Mouse (Mus musculus): ENCODE results near the gene Tm4sf4.

The Tm4sf4 gene

DNA sequence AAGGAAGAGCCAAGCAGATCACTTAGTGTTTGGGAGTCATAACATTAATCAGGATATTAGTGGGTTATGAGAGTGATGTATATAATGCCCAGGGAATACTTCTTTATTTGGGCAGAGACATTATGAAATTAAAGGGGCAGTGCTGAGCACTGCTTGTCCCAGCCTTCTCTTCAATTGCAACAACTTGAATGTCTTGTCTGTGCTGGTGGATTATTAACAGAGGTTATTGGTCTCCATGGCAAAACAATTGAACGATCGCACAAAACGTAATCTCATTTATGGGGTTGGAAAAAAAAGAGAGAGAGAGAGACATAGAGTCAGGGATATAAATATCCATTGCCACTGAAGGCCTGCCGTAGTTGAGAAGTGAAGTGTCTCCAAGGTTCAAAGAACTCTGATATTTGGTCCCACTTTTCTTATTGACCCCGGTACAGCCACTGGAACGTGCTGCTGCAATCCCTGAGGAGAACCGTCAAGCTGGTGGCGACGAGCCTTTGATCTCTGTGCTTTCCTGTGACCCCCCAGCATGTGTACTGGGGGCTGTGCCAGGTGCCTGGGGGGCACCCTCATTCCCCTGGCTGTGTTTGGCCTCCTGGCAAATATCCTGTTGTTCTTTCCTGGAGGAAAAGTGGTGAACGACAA, at the start of gene Tm4sf4:
TSS of gene Tm4sf4 (plus strand) at position 226 of the 642 bp plus-strand sequence.
- no peak for DNase-seq

GRCm38 (mm10) chr3:57386423-57386822, 38.7 kb upstream of the Tm4sf4 start:
- no peak for DNase-seq

DNA sequence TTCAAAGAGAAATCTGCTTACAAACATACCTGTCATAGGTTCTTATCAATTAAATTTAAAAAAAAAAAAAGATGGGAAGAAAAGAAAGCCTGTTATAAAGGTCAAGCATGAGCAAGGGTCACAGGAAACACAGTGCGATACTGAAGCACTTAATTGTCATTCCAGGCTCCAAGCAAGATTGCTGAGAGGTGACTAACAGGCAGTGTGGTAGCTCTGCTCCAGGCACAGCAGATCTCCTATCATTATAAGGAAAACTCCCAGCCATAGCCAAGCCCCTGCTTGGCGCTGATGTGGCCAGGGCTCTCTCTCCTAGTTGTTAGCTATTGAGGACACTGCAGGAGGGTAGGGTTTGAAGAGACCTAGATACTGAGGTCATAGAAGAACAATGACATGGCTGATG, 38.2 kb upstream of the Tm4sf4 start:
- DNase-seq = no peak

DNA sequence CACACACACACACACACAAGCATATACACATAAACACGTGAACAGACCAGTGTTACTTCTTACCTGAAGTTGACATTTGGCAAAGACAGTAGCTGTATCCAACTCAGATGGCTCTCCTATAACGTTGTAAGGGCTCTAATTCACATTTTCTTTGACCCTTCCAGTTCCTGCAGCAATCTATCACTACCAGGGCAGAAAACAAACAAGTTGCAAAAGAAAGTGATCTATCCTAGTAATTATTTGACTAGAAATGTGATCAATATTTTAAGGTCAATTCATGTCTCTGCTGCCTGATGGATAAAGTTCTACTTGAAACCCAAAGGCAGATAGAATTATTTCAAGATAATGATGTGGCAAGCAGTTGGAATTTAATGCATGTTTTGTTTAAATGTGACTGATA, 37.5 kb upstream of the Tm4sf4 start:
- DNase-seq = no peak

GRCm38 (mm10) chr3:57411535-57411934, 13.6 kb upstream of the Tm4sf4 start:
- no peak for DNase-seq

DNA sequence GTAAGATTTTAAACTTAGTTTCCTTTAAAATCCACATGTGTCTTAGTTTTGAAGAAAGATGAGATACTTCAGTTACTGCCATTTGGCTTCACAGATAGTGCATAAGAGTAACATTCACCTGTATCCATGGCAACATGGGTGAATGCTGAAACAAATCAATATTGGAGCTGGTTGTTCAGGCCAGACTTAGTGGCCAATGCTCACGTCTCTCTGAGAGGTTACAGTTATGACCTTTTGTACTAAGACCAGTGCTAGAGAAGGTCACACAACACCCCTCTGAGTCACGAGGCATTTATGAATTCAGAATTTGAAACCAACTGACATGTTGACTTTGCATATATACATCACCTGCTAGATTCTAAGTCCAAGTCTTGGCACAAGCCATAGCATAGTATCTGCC, 4.9 kb upstream of the Tm4sf4 start:
- no peak for DNase-seq

- DNase-seq = no peak
Measured at GRCm38 (mm10) chr3:57420660-57421059, 4.5 kb upstream of the Tm4sf4 start.

- no peak for DNase-seq
Measured at GRCm38 (mm10) chr3:57426351-57426750, 1.2 kb downstream of the Tm4sf4 start.

GRCm38 (mm10) chr3:57428682-57429464, 3.8 kb downstream of the Tm4sf4 start:
- peak; percentile 25 for DNase-seq

DNA sequence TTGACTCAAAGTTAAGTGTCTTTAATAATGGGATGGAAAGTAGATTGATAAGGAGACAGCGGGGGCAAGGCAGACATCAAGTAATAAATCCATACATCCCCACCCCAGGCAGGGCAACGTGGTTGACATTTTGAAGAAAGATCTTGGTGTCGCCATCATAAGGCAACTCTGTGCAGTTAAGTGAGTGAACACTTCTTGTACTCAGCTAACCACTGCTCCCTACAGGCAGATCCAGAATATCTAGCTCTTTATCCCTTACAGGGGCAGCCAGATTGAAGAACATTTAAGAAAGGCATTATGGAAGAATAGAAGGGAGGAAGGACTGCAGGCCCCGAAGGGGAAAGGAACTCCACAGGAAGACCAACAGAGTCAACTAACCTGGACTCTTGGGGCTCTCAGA, 4.4 kb downstream of the Tm4sf4 start:
- DNase-seq = peak; percentile 71

GRCm38 (mm10) chr3:57431706-57432105, 6.6 kb downstream of the Tm4sf4 start:
- peak; percentile 21 for DNase-seq

DNA sequence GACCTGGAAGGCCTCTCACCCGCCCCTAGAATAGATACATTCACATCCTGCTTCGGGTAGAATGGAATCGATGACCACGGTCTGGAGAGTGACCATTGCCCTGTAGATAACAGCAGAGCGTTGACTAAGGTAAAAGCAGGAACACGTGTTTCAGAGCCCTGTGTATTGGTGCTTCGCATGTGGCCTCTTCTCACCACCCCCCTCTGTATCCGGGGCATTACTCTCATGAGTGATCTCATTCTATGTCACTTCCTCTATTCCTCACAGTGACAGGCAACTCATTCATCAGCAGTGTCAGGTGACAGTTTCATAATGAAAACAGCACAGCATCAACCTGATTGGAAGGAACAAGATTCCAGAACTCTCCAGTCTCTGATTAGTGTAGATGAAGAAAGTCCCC, 10.2 kb downstream of the Tm4sf4 start:
- no peak for DNase-seq

- DNase-seq = no peak
Measured at GRCm38 (mm10) chr3:57440956-57441355, 15.8 kb downstream of the Tm4sf4 start.

DNA sequence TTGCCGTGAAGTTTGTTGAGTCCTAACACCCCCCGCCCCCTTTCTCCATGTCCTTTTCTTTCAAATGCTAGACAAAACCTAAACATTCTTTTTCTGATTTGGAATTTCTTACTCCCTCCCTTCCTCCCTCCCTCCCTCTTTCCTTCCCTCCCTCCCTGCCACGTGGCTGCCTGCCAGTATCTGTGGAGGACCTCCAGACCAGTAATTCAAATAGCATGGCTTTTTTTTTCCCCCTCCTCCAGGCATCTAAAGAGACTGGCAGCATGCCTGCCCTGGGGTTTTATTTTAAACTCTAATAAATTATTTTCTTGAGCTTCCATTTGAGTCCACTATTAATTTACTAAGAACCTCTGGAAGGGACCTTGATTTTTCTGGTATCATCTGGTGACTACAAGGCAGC, 20.6 kb downstream of the Tm4sf4 start:
- peak; percentile 34 for DNase-seq

- no peak for DNase-seq
Measured at GRCm38 (mm10) chr3:57447889-57448288, 22.8 kb downstream of the Tm4sf4 start.

GRCm38 (mm10) chr3:57448445-57448844, 23.3 kb downstream of the Tm4sf4 start:
- peak; percentile 90 for DNase-seq

GRCm38 (mm10) chr3:57458652-57459051, 33.5 kb downstream of the Tm4sf4 start:
- no peak for DNase-seq

DNA sequence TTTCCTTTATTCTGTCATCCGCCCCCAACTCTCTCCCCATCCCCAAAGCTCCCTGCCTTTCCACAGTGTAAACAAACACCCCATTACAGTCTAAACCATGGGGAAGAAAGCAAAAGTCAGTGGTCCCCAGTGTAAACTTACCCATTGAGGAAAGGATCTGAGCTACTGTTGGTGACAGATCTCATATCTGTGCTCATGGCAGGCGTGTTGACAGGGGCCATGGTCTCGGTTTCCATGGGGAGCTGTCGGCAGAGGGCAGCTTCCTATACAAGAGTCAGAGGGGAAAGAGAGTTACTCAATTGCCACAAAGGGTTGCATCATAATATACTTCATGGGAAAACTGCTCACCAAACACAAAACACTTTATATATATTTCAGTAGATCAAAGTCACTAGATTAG, 38.2 kb downstream of the Tm4sf4 start:
- DNase-seq = no peak

GRCm38 (mm10) chr3:57466289-57466688, 41.2 kb downstream of the Tm4sf4 start:
- DNase-seq = peak; percentile 53

DNA sequence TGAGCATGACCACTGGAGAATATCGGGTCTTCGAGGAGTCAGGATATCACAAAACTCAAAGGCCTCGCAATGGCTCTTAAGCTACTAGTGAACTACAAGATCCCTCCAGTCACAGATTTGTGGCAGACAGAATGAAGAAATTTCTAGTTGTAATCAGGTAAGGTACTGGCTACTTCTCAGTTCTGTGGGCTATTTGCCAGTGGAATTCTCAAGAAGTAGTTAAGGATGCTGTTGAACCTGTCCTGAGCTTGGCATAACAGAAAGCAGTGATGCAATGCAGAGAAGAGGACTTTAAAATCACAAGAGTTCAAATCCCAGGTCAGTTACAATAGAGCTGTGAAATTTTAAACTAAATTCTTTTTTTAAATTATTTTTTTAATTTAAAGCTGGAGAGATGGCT, 44.2 kb downstream of the Tm4sf4 start:
- peak; percentile 79 for DNase-seq

DNA sequence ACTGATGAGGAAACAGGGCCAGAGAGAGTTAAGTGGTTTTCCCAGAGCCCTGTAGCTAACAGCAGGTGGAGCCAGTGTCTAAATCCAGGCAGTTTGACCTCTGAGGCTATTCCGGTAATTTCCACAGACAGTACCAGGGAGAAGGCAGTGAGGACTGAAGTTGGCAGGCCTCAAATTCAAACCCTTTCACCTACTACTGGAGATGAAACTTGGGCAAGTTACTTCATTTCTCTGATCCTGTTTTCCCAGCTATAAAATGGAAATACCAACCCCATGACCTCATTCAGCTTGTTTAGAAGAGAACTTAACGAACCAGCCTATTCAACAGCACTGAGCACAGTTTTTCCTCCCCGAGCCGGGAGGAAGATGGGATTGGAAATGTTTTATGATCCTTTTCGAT, 45.2 kb downstream of the Tm4sf4 start:
- DNase-seq = peak; percentile 88

- DNase-seq = peak; percentile 62
Measured at GRCm38 (mm10) chr3:57470981-57471601, 46.0 kb downstream of the Tm4sf4 start.

GRCm38 (mm10) chr3:57472407-57472806, 47.3 kb downstream of the Tm4sf4 start:
- DNase-seq = no peak

- DNase-seq = no peak
Measured at GRCm38 (mm10) chr3:57474421-57474820, 49.3 kb downstream of the Tm4sf4 start.

Data from lung, postnatal 36 days (tissue).